ENCODE assay signal across 13 mouse cellular contexts in genomic region chr5:146260003-146260402, GRCm38 (mm10). TPM values are rescaled to one million over a fixed set of nuclear protein-coding genes. Genes with fewer than 3 reads are reported as not detected.
DNase-seq lines count a peak whose midpoint lies in the region; ATAC-seq and TF ChIP-seq lines count a peak whose summit lies in the region.
"Had no signal": no experiment of that assay in that cellular context is flagged by ENCODE, and none has a peak within 500 bp of the region (broad histone marks: within the 10 kb centered on the region; RNA-seq: fewer than 3 reads in every experiment).

No protein-coding gene starts in this region.

- WGBS in heart, postnatal 0 days = 41% methylated on average over 9 of the region's 9 CpGs
- 56% methylated on average over 9 of the region's 9 CpGs for WGBS in liver, embryonic 14.5 days (ENCODE audit: insufficient replicate concordance)
- WGBS in hindbrain, embryonic 16.5 days = 51% methylated on average over 9 of the region's 9 CpGs

- H3K4me2 ChIP-seq in heart, postnatal 0 days (ENCODE audit: low read depth, low read length) = no peak overlapping the region
- no peak overlapping the region for H3K4me2 ChIP-seq in liver, embryonic 14.5 days (ENCODE audit: low read depth)
- no peak overlapping the region for H3K4me2 ChIP-seq in hindbrain, embryonic 16.5 days (ENCODE audit: low read length)
- H3K4me2 ChIP-seq: embryonic facial prominence, embryonic 12.5 days; hindbrain, embryonic 14.5 days; liver, embryonic 15.5 days had no signal

- ATAC-seq in heart, postnatal 0 days (ENCODE audit: insufficient read depth, low read depth) = no peak
- no peak for ATAC-seq in liver, embryonic 14.5 days (ENCODE audit: insufficient read depth)
- ATAC-seq in hindbrain, embryonic 16.5 days = no peak

- no peaks in the 10 kb centered on the region for H3K9me3 ChIP-seq in heart, postnatal 0 days (replicated peaks; ENCODE audit: control insufficient read depth, low read length)
- no peaks in the 10 kb centered on the region for H3K9me3 ChIP-seq in liver, embryonic 14.5 days (ENCODE audit: control insufficient read depth, low read length)
- no peaks in the 10 kb centered on the region for H3K9me3 ChIP-seq in hindbrain, embryonic 16.5 days (ENCODE audit: control insufficient read depth, low read length)
- H3K9me3 ChIP-seq: embryonic facial prominence, embryonic 12.5 days; liver, embryonic 15.5 days had no signal

- no peaks in the 10 kb centered on the region for H3K4me1 ChIP-seq in heart, postnatal 0 days (ENCODE audit: control insufficient read depth, insufficient read depth)
- no peaks in the 10 kb centered on the region for H3K4me1 ChIP-seq in liver, embryonic 14.5 days (replicated peaks; ENCODE audit: control insufficient read depth in 2 of 2, insufficient read depth in 2 of 2, low read length in 1 of 2)
- no peaks in the 10 kb centered on the region for H3K4me1 ChIP-seq in hindbrain, embryonic 16.5 days (ENCODE audit: control insufficient read depth, insufficient read depth, low read depth, low read length)
- H3K4me1 ChIP-seq: embryonic facial prominence, embryonic 12.5 days had no signal

- no peaks in the 10 kb centered on the region for H3K27me3 ChIP-seq in heart, postnatal 0 days (ENCODE audit: control insufficient read depth, insufficient read depth, low read length)
- H3K27me3 ChIP-seq in liver, embryonic 14.5 days (ENCODE audit: control insufficient read depth, insufficient read depth, low read length) = no peaks in the 10 kb centered on the region
- H3K27me3 ChIP-seq in hindbrain, embryonic 16.5 days (replicated peaks; ENCODE audit: control insufficient read depth, insufficient read depth, low read length) = no peaks in the 10 kb centered on the region
- H3K27me3 ChIP-seq: embryonic facial prominence, embryonic 12.5 days; liver, embryonic 15.5 days had no signal

- H3K4me3 ChIP-seq in heart, postnatal 0 days (ENCODE audit: low read depth, low read length) = no peak overlapping the region
- H3K4me3 ChIP-seq in liver, embryonic 14.5 days (ENCODE audit: insufficient read depth in 1 of 2, low read depth in 2 of 2, low read length in 2 of 2) = no peak overlapping the region
- no peak overlapping the region for H3K4me3 ChIP-seq in hindbrain, embryonic 16.5 days (ENCODE audit: low read length)
- H3K4me3 ChIP-seq: embryonic facial prominence, embryonic 12.5 days; liver, embryonic 15.5 days; myocyte had no signal

- no peak for TF ChIP-seq EP300 in heart, postnatal 0 days (IDR thresholded peaks at IDR 0.05; ENCODE audit: low read depth)
- TF ChIP-seq EP300 in liver, embryonic 14.5 days (IDR thresholded peaks at IDR 0.05; ENCODE audit: low read depth) = no peak

- DNase-seq in heart, postnatal 0 days (ENCODE audit: low spot score) = peak; percentile 20
- DNase-seq in heart, adult 18-20 months = no peak
- peak; percentile 46 for DNase-seq in 416B (ENCODE audit: low read depth)
- peak; percentile 89 for DNase-seq in R1 (ENCODE audit: low read depth, low spot score)
- peak in 2 of 3 experiments; percentile 35 to 48 for DNase-seq in liver, embryonic 14.5 days (ENCODE audit: low read depth in 3 of 3, low spot score in 3 of 3)
- no peak for DNase-seq in right cerebral cortex, postnatal 4 days
- DNase-seq in spleen, adult 12 weeks (ENCODE audit: low spot score) = no peak
- DNase-seq: thymus, postnatal 14 days had no signal

- H3K27ac ChIP-seq in heart, postnatal 0 days (ENCODE audit: low read depth) = no peak overlapping the region
- H3K27ac ChIP-seq in liver, embryonic 14.5 days = no peak overlapping the region
- H3K27ac ChIP-seq in hindbrain, embryonic 16.5 days (ENCODE audit: low read depth, low read length) = no peak overlapping the region
- H3K27ac ChIP-seq: embryonic facial prominence, embryonic 12.5 days; hindbrain, embryonic 14.5 days; liver, embryonic 15.5 days had no signal

- TF ChIP-seq CTCF in heart, postnatal 0 days (IDR thresholded peaks at IDR 0.05; ENCODE audit: low read depth) = peak; percentile 48
- TF ChIP-seq CTCF in liver, embryonic 14.5 days (IDR thresholded peaks at IDR 0.05; ENCODE audit: low read depth) = peak; percentile 86

- H3K36me3 ChIP-seq in heart, postnatal 0 days (replicated peaks; ENCODE audit: control insufficient read depth, insufficient read depth, low read length) = no peaks in the 10 kb centered on the region
- no peaks in the 10 kb centered on the region for H3K36me3 ChIP-seq in liver, embryonic 14.5 days (replicated peaks; ENCODE audit: control insufficient read depth, insufficient read depth, low read depth)
- H3K36me3 ChIP-seq in hindbrain, embryonic 16.5 days (ENCODE audit: control insufficient read depth, insufficient read depth, low read length) = no peaks in the 10 kb centered on the region

- no peak overlapping the region for H3K9ac ChIP-seq in heart, postnatal 0 days (replicated peaks; ENCODE audit: low read depth, low read length)
- no peak overlapping the region for H3K9ac ChIP-seq in liver, embryonic 14.5 days (replicated peaks)
- H3K9ac ChIP-seq in hindbrain, embryonic 16.5 days (ENCODE audit: low read depth, low read length) = no peak overlapping the region
- H3K9ac ChIP-seq: embryonic facial prominence, embryonic 12.5 days; hindbrain, embryonic 14.5 days; liver, embryonic 15.5 days had no signal

RNA-seq across cellular contexts. Expression of gene Cdk8, which starts 29.0 kb away (rescaled TPM):
- 23.6 and 32.7 TPM in 2 replicates for total RNA-seq in heart, postnatal 0 days (2014; rRNA removed; ENCODE audit: low replicate concordance)
- 5.9 and 6.2 TPM in 2 replicates for polyA plus RNA-seq in heart, postnatal 0 days (2015; fragmentation: Nextera tagmentation; extraction: Ambion mirVana)
- 10 to 100 TPM; 17.4 to 19.4 TPM for total RNA-seq in heart, adult 18-20 months (2021)
- 36.6 and 42.5 TPM in 2 replicates for polyA plus RNA-seq in liver, embryonic 14.5 days (2012; rRNA removed)
- 25.8 and 28.5 TPM in 2 replicates for polyA plus RNA-seq in liver, embryonic 14.5 days (2014; fragmentation: Nextera tagmentation; extraction: Ambion mirVana)
- 11.2 and 13.9 TPM in 2 replicates for polyA plus RNA-seq in hindbrain, embryonic 16.5 days (2015; fragmentation: Nextera tagmentation; extraction: Ambion mirVana)

RNA-seq across cellular contexts. Expression of gene Rnf6, which starts 38.6 kb away (rescaled TPM):
- total RNA-seq in heart, postnatal 0 days (2014; rRNA removed; ENCODE audit: low replicate concordance) = 31.1 and 36.3 TPM in 2 replicates
- 38.5 and 41.4 TPM in 2 replicates for polyA plus RNA-seq in heart, postnatal 0 days (2015; fragmentation: Nextera tagmentation; extraction: Ambion mirVana)
- 10 to 100 TPM; 43.3 to 44.1 TPM for total RNA-seq in heart, adult 18-20 months (2021)
- polyA plus RNA-seq in liver, embryonic 14.5 days (2012; rRNA removed) = 8.3 and 13.2 TPM in 2 replicates
- 18.9 and 19.4 TPM in 2 replicates for polyA plus RNA-seq in liver, embryonic 14.5 days (2014; fragmentation: Nextera tagmentation; extraction: Ambion mirVana)
- 28.0 and 30.1 TPM in 2 replicates for polyA plus RNA-seq in hindbrain, embryonic 16.5 days (2015; fragmentation: Nextera tagmentation; extraction: Ambion mirVana)

Comparison
In these comparisons a context has a peak if more than half of its experiments do, and no peak if none do; other contexts are left out.
1. DNase-seq: peak in heart, postnatal 0 days (single experiment), 416B (single experiment), R1 (single experiment) and liver, embryonic 14.5 days (2 of 3); none in heart, adult 18-20 months (0 of 2), right cerebral cortex, postnatal 4 days (single experiment) and spleen, adult 12 weeks (single experiment).